In genomic region chr14:20480195-20480579, GRCm38 (mm10) we compare ENCODE assay signal across 8 mouse cellular contexts. TPM values are rescaled to one million over a fixed set of nuclear protein-coding genes. Genes with fewer than 3 reads are reported as not detected.
DNase-seq lines count a peak whose midpoint lies in the region; ATAC-seq and TF ChIP-seq lines count a peak whose summit lies in the region.

No protein-coding gene starts in this region.

- peak overlapping the region; percentile 97 for H3K4me3 ChIP-seq in kidney, adult 2 months (ENCODE audit: insufficient read depth, low read depth, low read length)
- H3K4me3 ChIP-seq in bone marrow macrophage, adult 2 months (ENCODE audit: insufficient read depth, low read length): peak overlapping the region; percentile 98
- H3K4me3 ChIP-seq in hindbrain, embryonic 14.5 days (replicated peaks; ENCODE audit: low read length): peak overlapping the region; percentile 47
- H3K4me3 ChIP-seq in midbrain, embryonic 14.5 days (replicated peaks; ENCODE audit: low read depth, low read length): peak overlapping the region; percentile 58

- no peak for DNase-seq in kidney, adult 2 months
- DNase-seq in kidney, postnatal 25 days: no peak
- no peak for DNase-seq in hindbrain, embryonic 14.5 days (ENCODE audit: low spot score)
- no peak for DNase-seq in midbrain, embryonic 14.5 days
- DNase-seq in right cerebral cortex, postnatal 36 days (ENCODE audit: low spot score in 2 of 2): no peak
- no peak for DNase-seq in gastrocnemius, postnatal 4 days (ENCODE audit: low spot score in 2 of 2)
- DNase-seq in adrenal gland, postnatal 14 days: no peak

- TF ChIP-seq CTCF in kidney, adult 2 months (conservative IDR thresholded peaks at IDR 0.05; ENCODE audit: insufficient read depth, insufficient read length, low read depth, low read length): no peak
- no peak for TF ChIP-seq CTCF in bone marrow macrophage, adult 2 months (IDR thresholded peaks at IDR 0.05; ENCODE audit: low read depth, low read length)

- no peaks in the 10 kb centered on the region; the same call in 1 of the 2 replicates for H3K27me3 ChIP-seq in kidney, adult 2 months (replicated peaks; ENCODE audit: control insufficient read depth, insufficient read depth, low read length)
- H3K27me3 ChIP-seq in hindbrain, embryonic 14.5 days (ENCODE audit: control insufficient read depth, insufficient read depth, low read length): no peaks in the 10 kb centered on the region
- H3K27me3 ChIP-seq in midbrain, embryonic 14.5 days (ENCODE audit: control insufficient read depth, insufficient read depth, low read length): no peaks in the 10 kb centered on the region

- H3K36me3 ChIP-seq in kidney, adult 2 months (ENCODE audit: control insufficient read depth, insufficient read depth, low read length): no peaks in the 10 kb centered on the region
- H3K36me3 ChIP-seq in hindbrain, embryonic 14.5 days (replicated peaks; ENCODE audit: control insufficient read depth, insufficient read depth): peaks cover 12% of the 10 kb centered on the region
- H3K36me3 ChIP-seq in midbrain, embryonic 14.5 days (ENCODE audit: control insufficient read depth, insufficient read depth, low read length): peaks cover 7% of the 10 kb centered on the region; the same call in 1 of the 2 replicates

- WGBS in kidney, adult 2 months: 72% methylated on average over 1 of the region's 1 CpGs
- WGBS in hindbrain, embryonic 14.5 days: 75% methylated on average over 1 of the region's 1 CpGs
- WGBS in midbrain, embryonic 14.5 days: 86% methylated on average over 1 of the region's 1 CpGs

- no peaks in the 10 kb centered on the region for H3K9me3 ChIP-seq in hindbrain, embryonic 14.5 days (ENCODE audit: control insufficient read depth, low read length)
- H3K9me3 ChIP-seq in midbrain, embryonic 14.5 days (ENCODE audit: control insufficient read depth, low read length): no peaks in the 10 kb centered on the region

- no peak for ATAC-seq in hindbrain, embryonic 14.5 days (ENCODE audit: low FRiP score)
- ATAC-seq in midbrain, embryonic 14.5 days (ENCODE audit: low FRiP score, low TSS enrichment): no peak

- H3K27ac ChIP-seq in kidney, adult 2 months (ENCODE audit: insufficient read depth, low read depth, low read length): no peak overlapping the region
- no peak overlapping the region for H3K27ac ChIP-seq in bone marrow macrophage, adult 2 months (ENCODE audit: insufficient read depth, low read depth, low read length)
- no peak overlapping the region for H3K27ac ChIP-seq in hindbrain, embryonic 14.5 days
- H3K27ac ChIP-seq in midbrain, embryonic 14.5 days (replicated peaks; ENCODE audit: low read depth, low read length): no peak overlapping the region

- TF ChIP-seq POLR2A in kidney, adult 2 months (IDR thresholded peaks at IDR 0.05; ENCODE audit: low read depth, low read length): no peak
- TF ChIP-seq POLR2A in bone marrow macrophage, adult 2 months (IDR thresholded peaks at IDR 0.05; ENCODE audit: borderline replicate concordance, low read depth, low read length): no peak

- H3K4me1 ChIP-seq in kidney, adult 2 months (ENCODE audit: control insufficient read depth, insufficient read depth, low read length): peaks cover 3% of the 10 kb centered on the region; the same call in 1 of the 2 replicates
- H3K4me1 ChIP-seq in bone marrow macrophage, adult 2 months (ENCODE audit: control insufficient read depth, insufficient read depth, low read length): peaks cover 18% of the 10 kb centered on the region
- no peaks in the 10 kb centered on the region for H3K4me1 ChIP-seq in hindbrain, embryonic 14.5 days (replicated peaks; ENCODE audit: control insufficient read depth, insufficient read depth, low read length)
- no peaks in the 10 kb centered on the region for H3K4me1 ChIP-seq in midbrain, embryonic 14.5 days (ENCODE audit: control insufficient read depth, insufficient read depth, low read length)

- peak overlapping the region; percentile 53; the same call in 1 of the 2 replicates for H3K9ac ChIP-seq in hindbrain, embryonic 14.5 days
- H3K9ac ChIP-seq in midbrain, embryonic 14.5 days (replicated peaks; ENCODE audit: low read length): peak overlapping the region; percentile 55; the same call in 1 of the 2 replicates

- H3K4me2 ChIP-seq in hindbrain, embryonic 14.5 days (replicated peaks): peak overlapping the region; percentile 55
- peak overlapping the region; percentile 92 for H3K4me2 ChIP-seq in midbrain, embryonic 14.5 days (ENCODE audit: low read length)

RNA-seq across cellular contexts. Expression of gene Anxa7, which starts 0.3 kb away (rescaled TPM):
- polyA plus RNA-seq in kidney, adult 2 months (2012; rRNA removed): 84.0 and 92.2 TPM in 2 replicates
- 140 and 141 TPM in 2 replicates for polyA plus RNA-seq in bone marrow macrophage, adult 2 months (2012; ENCODE audit: insufficient read depth, insufficient read length, missing spikeins)
- polyA plus RNA-seq in hindbrain, embryonic 14.5 days (2014; fragmentation: Nextera tagmentation; extraction: Ambion mirVana): 15.4 and 16.5 TPM in 2 replicates
- polyA plus RNA-seq in midbrain, embryonic 14.5 days (2014; fragmentation: Nextera tagmentation; extraction: Ambion mirVana): 9.4 and 11.6 TPM in 2 replicates
- 10 to 100 TPM; 43.1 to 52.3 TPM for total RNA-seq in gastrocnemius, postnatal 4 days (2021)
- 67.7 and 72.5 TPM in 2 replicates for total RNA-seq in adrenal gland, postnatal 14 days (2021)

RNA-seq across cellular contexts. Expression of gene Mss51, which starts 16.5 kb away (rescaled TPM):
- polyA plus RNA-seq in kidney, adult 2 months (2012; rRNA removed): 0.19 and 0.45 TPM in 2 replicates
- polyA plus RNA-seq in bone marrow macrophage, adult 2 months (2012; ENCODE audit: insufficient read depth, insufficient read length, missing spikeins): 1.9 and 2.4 TPM in 2 replicates
- polyA plus RNA-seq in hindbrain, embryonic 14.5 days (2014; fragmentation: Nextera tagmentation; extraction: Ambion mirVana): 0.55 TPM in 2 replicates
- 0.27 and 0.49 TPM in 2 replicates for polyA plus RNA-seq in midbrain, embryonic 14.5 days (2014; fragmentation: Nextera tagmentation; extraction: Ambion mirVana)
- total RNA-seq in gastrocnemius, postnatal 4 days (2021): 1 to 10 TPM; 2.6 to 5.7 TPM
- total RNA-seq in adrenal gland, postnatal 14 days (2021): 0.74 and 1.1 TPM in 2 replicates

RNA-seq across cellular contexts. Expression of gene Cfap70, which starts 28.2 kb away (rescaled TPM):
- polyA plus RNA-seq in kidney, adult 2 months (2012; rRNA removed): 0.77 and 1.0 TPM in 2 replicates
- not detected in 2 replicates for polyA plus RNA-seq in bone marrow macrophage, adult 2 months (2012; ENCODE audit: insufficient read depth, insufficient read length, missing spikeins)
- polyA plus RNA-seq in hindbrain, embryonic 14.5 days (2014; fragmentation: Nextera tagmentation; extraction: Ambion mirVana): 1.3 and 1.4 TPM in 2 replicates
- polyA plus RNA-seq in midbrain, embryonic 14.5 days (2014; fragmentation: Nextera tagmentation; extraction: Ambion mirVana): 0.38 and 1.00 TPM in 2 replicates
- under 1 TPM; 0.21 to 0.64 TPM for total RNA-seq in gastrocnemius, postnatal 4 days (2021)
- 1.1 and 2.0 TPM in 2 replicates for total RNA-seq in adrenal gland, postnatal 14 days (2021)

Comparison
In these comparisons a context has a peak if more than half of its experiments do, and no peak if none do; other contexts are left out.
1. H3K4me3 ChIP-seq: peak in every context shown above with its lines; median percentile 98 in bone marrow macrophage, adult 2 months; 97 in kidney, adult 2 months; 58 in midbrain, embryonic 14.5 days; 47 in hindbrain, embryonic 14.5 days.